Comparison of ENCODE assay signal across 8 mouse cellular contexts in the genomic region with DNA sequence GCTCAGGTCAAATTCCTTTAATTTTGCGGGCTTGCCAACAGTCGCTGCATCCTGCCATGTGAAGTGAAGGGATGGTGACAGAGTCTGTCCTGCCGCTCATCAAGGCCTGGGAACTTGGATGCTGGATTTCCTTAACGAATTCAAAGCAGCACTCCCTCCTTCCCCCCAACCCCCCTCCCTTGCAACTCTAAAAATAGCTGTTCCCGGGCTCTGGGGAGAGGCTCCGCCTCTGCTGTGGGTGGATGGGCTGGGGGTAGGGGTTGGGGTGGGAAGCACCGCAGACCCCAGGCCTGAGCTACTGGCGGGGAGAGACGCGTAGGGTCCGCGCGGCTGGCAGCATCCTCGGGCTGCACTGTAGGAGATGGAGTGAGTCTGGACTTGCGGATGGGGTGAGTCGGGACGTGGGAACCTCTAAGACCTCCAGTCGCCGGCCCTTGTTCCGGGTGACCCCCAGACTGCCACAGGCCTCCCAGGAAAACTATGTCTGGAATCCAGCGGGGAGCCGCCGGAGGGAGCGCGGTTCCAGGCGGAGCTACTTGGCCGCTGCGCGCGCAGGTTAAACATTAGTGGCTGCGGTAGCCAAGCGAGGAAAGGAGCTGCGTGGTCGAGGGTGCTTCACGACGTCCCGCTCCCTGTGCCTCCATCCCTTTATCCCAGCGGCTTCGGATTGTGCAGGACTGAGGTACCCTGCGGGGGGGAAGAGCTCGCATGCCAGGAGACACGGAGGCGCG. TPM values are rescaled to one million over a fixed set of nuclear protein-coding genes. Genes with fewer than 3 reads are reported as not detected.
DNase-seq lines count a peak whose midpoint lies in the region; ATAC-seq and TF ChIP-seq lines count a peak whose summit lies in the region.

Gene Dzip1l, plus strand, starts transcription at position 216 of the 731 bp plus-strand sequence.

- ATAC-seq in megakaryocyte, adult 5-6 weeks (ENCODE audit: poor library complexity, severe bottlenecking), result no peak
- ATAC-seq in embryonic facial prominence, embryonic 14.5 days (ENCODE audit: low read depth), result peak; percentile 91
- peak; percentile 91 for ATAC-seq in limb, embryonic 14.5 days (ENCODE audit: low FRiP score, low read depth)

- peak within 1 kb of the TSS; percentile 36 for H3ac ChIP-seq in myocyte (ENCODE audit: control insufficient read depth, insufficient read length)

- H3K4me3 ChIP-seq in megakaryocyte, embryonic 14.5 days (replicated peaks), result peak within 1 kb of the TSS; percentile 87
- H3K4me3 ChIP-seq in embryonic facial prominence, embryonic 14.5 days (ENCODE audit: low read depth, low read length), result peak within 1 kb of the TSS; percentile 64
- H3K4me3 ChIP-seq in limb, embryonic 14.5 days (replicated peaks; ENCODE audit: low read length), result peak within 1 kb of the TSS; percentile 53
- H3K4me3 ChIP-seq in myocyte, result peak within 1 kb of the TSS; percentile 87

- TF ChIP-seq POLR2A in limb, embryonic 14.5 days (IDR thresholded peaks at IDR 0.05; ENCODE audit: borderline replicate concordance, extremely low read depth, insufficient read depth, insufficient read length), result peak; percentile 61; the same call in 1 of the 2 replicates
- peak; percentile 79 for TF ChIP-seq POLR2A in myocyte (IDR thresholded peaks at IDR 0.05; ENCODE audit: insufficient read length, low read depth)

- H3K4me1 ChIP-seq in megakaryocyte, embryonic 14.5 days, result peaks cover 12% of the 10 kb centered on the region
- 0 out of 2 replicates have a peak, but pooled peaks cover 10% of the 10 kb centered on the region for H3K4me1 ChIP-seq in embryonic facial prominence, embryonic 14.5 days (ENCODE audit: control insufficient read depth, insufficient read depth, low read length)
- H3K4me1 ChIP-seq in limb, embryonic 14.5 days (ENCODE audit: control insufficient read depth, insufficient read depth, low read length), result peaks cover 20% of the 10 kb centered on the region

- H3K27ac ChIP-seq in embryonic facial prominence, embryonic 14.5 days (replicated peaks; ENCODE audit: low read depth, low read length), result peak within 1 kb of the TSS; percentile 91
- H3K27ac ChIP-seq in limb, embryonic 14.5 days (replicated peaks; ENCODE audit: low read depth, low read length), result peak within 1 kb of the TSS; percentile 91

- no peaks in the 10 kb centered on the region for H3K9me3 ChIP-seq in megakaryocyte, embryonic 14.5 days
- no peaks in the 10 kb centered on the region for H3K9me3 ChIP-seq in embryonic facial prominence, embryonic 14.5 days (ENCODE audit: control insufficient read depth, low read length)
- no peaks in the 10 kb centered on the region for H3K9me3 ChIP-seq in limb, embryonic 14.5 days (ENCODE audit: control insufficient read depth, low read length)

- WGBS in embryonic facial prominence, embryonic 14.5 days, result under 1% methylated on average over 43 of the region's 44 CpGs
- WGBS in limb, embryonic 14.5 days, result 2% methylated on average over 40 of the region's 44 CpGs

- peaks cover 30% of the 10 kb centered on the region for H3K27me3 ChIP-seq in megakaryocyte, embryonic 14.5 days (replicated peaks)
- no peaks in the 10 kb centered on the region for H3K27me3 ChIP-seq in embryonic facial prominence, embryonic 14.5 days (replicated peaks; ENCODE audit: control insufficient read depth, insufficient read depth, low read length)
- H3K27me3 ChIP-seq in limb, embryonic 14.5 days (ENCODE audit: control insufficient read depth, insufficient read depth, low read length), result no peaks in the 10 kb centered on the region
- H3K27me3 ChIP-seq in myocyte (ENCODE audit: control insufficient read depth, insufficient read depth, insufficient read length), result no peaks in the 10 kb centered on the region

- peak within 1 kb of the TSS; percentile 79 for H3K9ac ChIP-seq in embryonic facial prominence, embryonic 14.5 days (ENCODE audit: low read depth, low read length)
- H3K9ac ChIP-seq in limb, embryonic 14.5 days (ENCODE audit: low read depth, low read length, severe bottlenecking), result peak within 1 kb of the TSS; percentile 70

- no peaks in the 10 kb centered on the region for H3K36me3 ChIP-seq in megakaryocyte, embryonic 14.5 days (replicated peaks; ENCODE audit: low read length)
- H3K36me3 ChIP-seq in embryonic facial prominence, embryonic 14.5 days (ENCODE audit: control insufficient read depth, insufficient read depth, low read length), result peaks cover 16% of the 10 kb centered on the region
- H3K36me3 ChIP-seq in limb, embryonic 14.5 days (ENCODE audit: control insufficient read depth, insufficient read depth, low read length), result peaks cover 22% of the 10 kb centered on the region
- no peaks in the 10 kb centered on the region for H3K36me3 ChIP-seq in myocyte (ENCODE audit: control insufficient read depth, insufficient read depth)

- H3K4me2 ChIP-seq in embryonic facial prominence, embryonic 14.5 days (ENCODE audit: low read depth, low read length), result peak within 1 kb of the TSS; percentile 61
- H3K4me2 ChIP-seq in limb, embryonic 14.5 days (replicated peaks; ENCODE audit: low read depth, low read length, severe bottlenecking), result peak within 1 kb of the TSS; percentile 50
- peak within 1 kb of the TSS; percentile 66 for H3K4me2 ChIP-seq in myocyte (ENCODE audit: low read depth)

- DNase-seq in embryonic facial prominence, embryonic 14.5 days (ENCODE audit: low spot score), result peak; percentile 92
- peak; percentile 25 for DNase-seq in heart, adult 8-10 months (ENCODE audit: low spot score)
- DNase-seq in kidney, adult 9 months, result peak; percentile 92
- peak; percentile 82 for DNase-seq in limb, embryonic 14.5 days (ENCODE audit: low spot score)
- DNase-seq in testis, postnatal 14 days (ENCODE audit: low spot score), result peak; percentile 73

- peaks cover 47% of the 10 kb centered on the region for H3K79me2 ChIP-seq in myocyte (ENCODE audit: control insufficient read depth, insufficient read depth)

TF ChIP-seq in myocyte, 11 proteins besides CTCF, POLR2A, EP300 and RAD21:
- TF ChIP-seq POLR2AphosphoS2 (IDR thresholded peaks at IDR 0.05; ENCODE audit: insufficient read length, low read depth), result peak; percentile 71
- TF ChIP-seq MYOD1 (IDR thresholded peaks at IDR 0.05; ENCODE audit: control insufficient read depth in 1 of 3, insufficient read length in 2 of 3, low read depth in 2 of 3), result no peak

RNA-seq across cellular contexts. Expression of gene Dzip1l, which starts in this region (rescaled TPM):
- 0.50 and 1.0 TPM in 2 replicates for polyA plus RNA-seq in megakaryocyte, embryonic 14.5 days (2012; ENCODE audit: insufficient read depth, low replicate concordance)
- not detected in 2 replicates for total RNA-seq in megakaryocyte, adult 5-6 weeks (2015)
- total RNA-seq in megakaryocyte, adult 5-6 weeks (2017), result not detected in 2 replicates
- 15.6 and 15.8 TPM in 2 replicates for polyA plus RNA-seq in embryonic facial prominence, embryonic 14.5 days (2014; fragmentation: Nextera tagmentation; extraction: Ambion mirVana)
- 1 to 10 TPM; 3.1 to 5.1 (median 4.0) TPM for total RNA-seq in heart, adult 8-10 months (2022)
- 20.7 and 24.4 TPM in 2 replicates for polyA plus RNA-seq in limb, embryonic 14.5 days (2012; rRNA removed)
- polyA plus RNA-seq in limb, embryonic 14.5 days (2014; fragmentation: Nextera tagmentation; extraction: Ambion mirVana), result 18.2 and 20.3 TPM in 2 replicates
- polyA plus RNA-seq in myocyte (2012; fragmentation: generic; extraction: Trizol), result 6.5 TPM

Comparison
In these comparisons a context has a peak if more than half of its experiments do, and no peak if none do; other contexts are left out.
1. RNA of gene Dzip1l (total RNA-seq): 3.1 to 5.1 TPM in heart, adult 8-10 months; not detected in megakaryocyte, adult 5-6 weeks; every median in the first group is over 4 times any median in the second.
2. DNase-seq: peak in every context shown above with its lines; median percentile 92 in embryonic facial prominence, embryonic 14.5 days; 92 in kidney, adult 9 months; 82 in limb, embryonic 14.5 days; 73 in testis, postnatal 14 days; 25 in heart, adult 8-10 months.
3. Peak in every context shown above with its lines, with median percentiles within 50 percentile points of each other: H3K4me3 ChIP-seq and H3K4me2 ChIP-seq.